Mouse (Mus musculus) heart, embryonic 13.5 days (tissue): ENCODE data around the gene Nusap1. TPM values are rescaled to one million over a fixed set of nuclear protein-coding genes. Genes with fewer than 3 reads are reported as not detected.
"Not testable (repeated sequence)": the region's sequence is repeated elsewhere in the genome, so short reads cannot be mapped to it uniquely, and the experiment has no call there.

Experiments
- ATAC-seq: fragments of 200-750 bp; cut with Nextera tagmentation; 2 replicates; pipeline ENCODE4 v1.8.0; 2017; ENCODE audit warnings: moderate TSS enrichment; ENCODE audit not compliant: insufficient number of reproducible peaks, low FRiP score, low TSS enrichment; ENCODE audit errors: extremely low read depth
- H3K27ac ChIP-seq: fragments of 300-500 bp; sonication (generic); replicated peaks from 2 replicates; pipeline ENCODE4 v1.5.1; 2015; ENCODE audit warnings: moderate library complexity, mild to moderate bottlenecking, inconsistent platforms
- H3K27me3 ChIP-seq: fragments of 300-500 bp; sonication (generic); replicated peaks from 2 replicates; pipeline ENCODE4 v1.6.1; 2015; ENCODE audit warnings: mild to moderate bottlenecking, inconsistent platforms
- H3K36me3 ChIP-seq: fragments of 300-500 bp; sonication (generic); 2 replicates; pipeline ENCODE4 v1.6.1; 2015; ENCODE audit warnings: mild to moderate bottlenecking, inconsistent platforms
- H3K4me1 ChIP-seq: fragments of 300-500 bp; sonication (generic); 2 replicates; pipeline ENCODE4 v1.6.1; 2015; ENCODE audit warnings: inconsistent platforms
- H3K4me2 ChIP-seq: fragments of 300-500 bp; sonication (generic); 2 replicates; pipeline ENCODE4 v1.6.1; 2015; ENCODE audit warnings: inconsistent platforms, mild to moderate bottlenecking, moderate library complexity
- H3K4me3 ChIP-seq: fragments of 300-500 bp; sonication (generic); 2 replicates; pipeline ENCODE4 v1.5.1; 2015; ENCODE audit warnings: moderate library complexity, mild to moderate bottlenecking, inconsistent platforms
- H3K9ac ChIP-seq: fragments of 300-500 bp; sonication (generic); 2 replicates; pipeline ENCODE4 v1.6.1; 2015; ENCODE audit warnings: inconsistent platforms, mild to moderate bottlenecking, moderate library complexity
- H3K9me3 ChIP-seq: fragments of 300-500 bp; sonication (generic); 2 replicates; pipeline ENCODE4 v1.6.1; 2016; ENCODE audit warnings: inconsistent platforms
- WGBS: fragments of 180-500 bp; shearing (Covaris S2); methylation state at CpG from one replicate; pipeline ENCODE4 v1.1.7; 2015; ENCODE audit warnings: mixed read lengths; 5-methylcytosine and 5-hydroxymethylcytosine counted together
- polyA plus RNA-seq: library from polyadenylated mRNA; unstranded; fragments of >200 nt; fragmentation: Nextera tagmentation; extraction: Ambion mirVana; gene quantifications from 2 replicates; pipeline ENCODE4 v1.2.1, GENCODE M21; 2015

The Nusap1 gene
- polyA plus RNA-seq, 1 experiment from 2014 or later = 46.0 TPM

DNA sequence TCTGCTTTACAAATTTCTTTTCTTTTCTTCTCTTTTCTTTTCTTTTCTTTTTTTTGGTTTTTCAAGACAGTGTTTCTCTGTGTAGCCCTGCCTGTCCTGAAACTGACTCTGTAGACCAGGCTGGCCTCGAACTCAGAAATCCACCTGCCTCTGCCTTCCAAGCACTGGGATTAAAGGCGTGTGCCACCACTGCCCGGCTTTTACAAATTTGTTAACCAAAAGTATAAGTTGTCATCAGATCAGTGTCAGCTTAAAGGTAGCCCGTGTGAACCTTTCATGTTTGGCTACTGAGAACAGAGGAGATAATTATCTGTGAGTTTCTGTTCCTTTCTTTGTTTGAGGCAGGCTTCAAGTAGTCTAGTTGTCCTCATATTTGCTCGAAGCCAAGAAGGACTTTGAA, 26.2 kb downstream of the Nusap1 start:
- Histone ChIP-seq H3K4me1 (no peaks in the 10 kb centered on the region), H3K27me3 (no peaks in the 10 kb centered on the region), H3K36me3 (peaks cover 97% of the 10 kb centered on the region), H3K4me2 (no peak overlapping the region), H3K4me3 (no peak overlapping the region), H3K9ac (no peak overlapping the region), H3K27ac (no peak overlapping the region), H3K9me3 (no peaks in the 10 kb centered on the region)
- WGBS = 92% methylated on average over 5 of the region's 5 CpGs
- no peak for ATAC-seq

DNA sequence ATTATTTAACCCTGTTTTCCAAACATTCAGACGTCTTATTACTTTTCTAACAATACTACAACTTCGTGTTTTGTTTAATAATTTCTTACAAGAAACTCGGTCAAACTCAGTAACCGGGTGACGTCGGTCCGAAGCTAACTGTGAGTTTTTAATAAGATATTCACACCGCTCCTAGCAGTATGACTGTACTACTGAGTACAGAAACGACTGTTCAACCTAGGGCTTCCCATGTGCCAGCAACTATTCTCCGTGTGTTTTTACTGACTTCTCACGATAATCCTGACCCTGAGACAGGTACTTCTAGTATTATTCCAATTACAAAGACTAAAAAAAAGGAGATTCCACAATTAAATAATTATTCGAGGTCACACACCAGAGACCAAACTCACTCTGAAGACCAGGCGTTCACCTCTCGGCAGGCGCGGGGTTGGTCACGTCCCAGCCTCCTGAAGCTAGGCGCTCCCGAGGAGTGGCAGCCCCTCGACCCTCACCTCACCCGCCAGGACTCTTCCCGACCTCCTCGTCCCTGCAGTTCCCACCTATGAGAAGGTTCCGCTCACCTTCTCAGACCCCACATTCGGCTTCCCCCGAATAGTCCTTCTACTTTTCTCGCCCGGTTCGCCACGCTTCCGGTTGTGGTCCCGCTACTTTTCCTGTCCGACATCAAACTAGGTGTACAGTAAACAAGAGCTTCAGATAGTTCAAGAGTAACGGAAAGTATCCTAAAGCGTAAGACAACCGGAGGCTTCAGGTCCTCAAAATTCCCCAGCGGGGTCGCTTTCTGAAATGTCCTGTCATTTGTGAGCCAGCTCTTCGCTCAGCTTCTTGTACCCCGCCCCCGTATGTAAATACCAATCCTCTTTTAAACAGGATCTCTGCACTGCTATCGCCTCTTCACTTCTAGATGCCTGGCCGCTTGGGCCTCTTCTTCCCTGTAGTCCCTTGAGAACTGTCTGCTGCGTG, 44.4 kb downstream of the Nusap1 start, which contains the start of gene Ndufaf1:
TSS of gene Ndufaf1 (minus strand) at position 608 of the 963 bp plus-strand sequence.
- no peaks in the 10 kb centered on the region for H3K9me3 ChIP-seq
- peaks cover 12% of the 10 kb centered on the region for H3K4me1 ChIP-seq
- H3K27ac ChIP-seq = peak within 1 kb of the TSS; percentile 56
- H3K4me3 ChIP-seq = peak within 1 kb of the TSS; percentile 87
- peak within 1 kb of the TSS; percentile 85 for H3K4me2 ChIP-seq
- H3K9ac ChIP-seq = peak within 1 kb of the TSS; percentile 93
- peak; percentile 46; the same call in 1 of the 2 replicates for ATAC-seq
- no peaks in the 10 kb centered on the region for H3K27me3 ChIP-seq
- WGBS = 1% methylated on average over 44 of the region's 44 CpGs
- H3K36me3 ChIP-seq = peaks cover 31% of the 10 kb centered on the region

DNA sequence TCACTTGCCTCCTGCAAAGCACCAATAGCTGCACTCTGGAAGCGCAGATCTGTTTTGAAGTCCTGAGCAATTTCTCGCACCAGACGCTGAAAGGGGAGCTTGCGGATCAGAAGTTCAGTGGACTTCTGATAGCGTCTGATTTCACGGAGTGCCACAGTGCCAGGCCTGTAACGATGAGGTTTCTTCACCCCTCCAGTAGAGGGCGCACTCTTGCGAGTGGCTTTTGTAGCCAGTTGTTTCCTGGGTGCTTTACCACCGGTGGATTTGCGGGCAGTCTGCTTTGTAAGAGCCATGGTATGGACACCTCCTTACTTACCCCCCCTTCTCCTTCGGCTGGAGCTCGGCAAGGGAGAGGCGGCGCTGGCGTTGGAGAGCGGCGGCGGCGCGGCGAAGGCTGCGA, 47.6 kb downstream of the Nusap1 start:
- H3K4me3 ChIP-seq, H3K36me3 ChIP-seq, ATAC-seq, H3K9ac ChIP-seq, H3K27ac ChIP-seq, H3K4me2 ChIP-seq, H3K27me3 ChIP-seq, H3K9me3 ChIP-seq: not testable (repeated sequence)
- peaks cover 12% of the 10 kb centered on the region for H3K4me1 ChIP-seq
- 63% methylated on average over 22 of the region's 23 CpGs for WGBS

DNA sequence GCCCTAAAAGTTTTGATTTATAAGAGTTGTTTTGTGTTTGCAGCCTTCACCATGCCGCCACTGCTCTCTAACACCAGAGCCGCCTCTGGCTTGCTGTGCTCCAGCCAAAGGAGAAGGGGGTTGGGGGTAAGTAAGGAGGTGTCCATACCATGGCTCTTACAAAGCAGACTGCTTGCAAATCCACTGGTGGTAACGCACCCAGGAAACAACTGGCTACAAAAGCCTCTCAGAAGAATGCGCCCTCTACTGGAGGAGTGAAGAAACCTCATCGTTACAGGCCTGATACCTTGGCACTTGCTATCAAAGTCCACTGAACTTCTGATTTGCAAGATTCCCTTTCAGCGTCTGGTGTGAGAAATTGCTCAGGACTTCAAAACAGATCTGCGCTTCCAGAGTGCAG, 50.9 kb downstream of the Nusap1 start:
- no peak overlapping the region for H3K4me3 ChIP-seq
- no peaks in the 10 kb centered on the region for H3K36me3 ChIP-seq
- WGBS = 15% methylated on average over 7 of the region's 7 CpGs
- no peak for ATAC-seq
- H3K9me3 ChIP-seq = no peaks in the 10 kb centered on the region
- 0 out of 2 replicates have a peak, but pooled peaks cover 8% of the 10 kb centered on the region for H3K27me3 ChIP-seq
- H3K27ac ChIP-seq = no peak overlapping the region
- H3K4me2 ChIP-seq = no peak overlapping the region
- H3K9ac ChIP-seq = no peak overlapping the region
- peaks cover 4% of the 10 kb centered on the region for H3K4me1 ChIP-seq

DNA sequence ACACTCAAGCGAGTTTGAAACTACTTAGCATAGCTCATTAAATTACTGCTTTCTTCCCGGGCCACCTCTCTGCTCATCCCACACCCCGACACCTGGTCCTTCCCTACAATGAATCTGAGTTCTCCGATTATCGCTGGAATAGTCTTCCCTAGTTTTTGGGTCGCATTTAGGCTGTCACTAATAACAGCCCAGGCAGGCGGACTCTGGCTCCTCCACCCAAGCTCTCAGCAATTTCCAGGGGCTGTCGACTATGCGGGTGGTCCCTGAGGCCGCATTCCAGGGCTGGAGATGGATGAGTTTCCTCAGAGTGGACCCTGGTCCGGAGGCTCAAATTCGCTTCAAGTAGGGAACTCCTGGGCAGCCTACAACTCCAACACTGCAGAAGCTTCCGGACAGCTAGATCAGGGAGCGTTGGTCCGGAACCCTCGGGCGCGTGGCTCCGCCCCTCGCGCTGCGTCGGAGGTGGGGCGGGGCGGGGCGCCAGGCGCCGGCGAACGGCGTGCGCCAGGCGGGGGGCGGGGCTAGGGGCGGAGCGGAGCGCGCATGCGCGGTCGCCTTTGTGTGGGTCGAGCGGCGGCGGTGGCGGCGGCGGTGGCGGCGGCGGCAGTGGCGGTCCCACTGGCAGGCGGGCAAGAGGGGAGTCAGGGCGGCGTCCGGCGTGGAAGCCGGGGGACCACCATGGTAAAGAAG, 56.6 kb downstream of the Nusap1 start, which contains the start of gene Rtf1:
TSS of gene Rtf1 (plus strand) at position 544 of the 690 bp plus-strand sequence.
- H3K27ac ChIP-seq = peak within 1 kb of the TSS; percentile 87
- H3K27me3 ChIP-seq = 0 out of 2 replicates have a peak, but pooled peaks cover 8% of the 10 kb centered on the region
- H3K9me3 ChIP-seq = no peaks in the 10 kb centered on the region
- no peaks in the 10 kb centered on the region for H3K36me3 ChIP-seq
- peak within 1 kb of the TSS; percentile 99 for H3K9ac ChIP-seq
- peak; percentile 95 for ATAC-seq
- H3K4me3 ChIP-seq = peak within 1 kb of the TSS; percentile 99
- peak within 1 kb of the TSS; percentile 94 for H3K4me2 ChIP-seq
- H3K4me1 ChIP-seq = peaks cover 23% of the 10 kb centered on the region
- WGBS = under 1% methylated on average over 57 of the region's 58 CpGs

DNA sequence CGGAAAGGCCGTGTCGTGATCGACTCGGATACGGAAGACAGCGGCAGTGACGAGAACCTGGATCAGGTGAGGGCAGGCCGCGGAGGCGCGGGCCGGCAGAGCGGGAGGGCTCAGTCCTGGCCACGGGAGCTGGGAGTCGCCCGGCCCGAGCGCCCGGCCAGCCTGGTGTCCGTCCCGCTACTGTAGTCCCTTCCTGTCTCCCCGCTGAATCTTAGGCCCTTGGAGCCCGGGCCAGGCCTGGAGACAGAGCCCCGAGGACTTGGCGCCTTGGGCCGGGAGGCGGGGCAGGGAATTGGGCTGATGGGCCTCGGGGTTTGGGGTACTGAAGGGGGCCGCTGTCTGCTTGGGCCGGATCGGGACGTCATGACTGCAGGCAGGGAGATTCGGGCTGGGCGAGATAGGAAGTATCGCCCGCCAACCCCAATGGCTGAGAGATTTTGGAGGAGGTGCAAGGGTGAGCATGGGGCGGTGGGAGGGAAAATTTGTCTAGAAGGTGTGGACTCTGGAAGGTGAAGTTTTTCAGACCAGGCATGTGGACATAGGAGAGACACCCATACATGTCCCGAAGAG, 57.2 kb downstream of the Nusap1 start:
- Histone ChIP-seq H3K36me3 (no peaks in the 10 kb centered on the region), H3K27me3 (0 out of 2 replicates have a peak, but pooled peaks cover 8% of the 10 kb centered on the region), H3K4me1 (peaks cover 25% of the 10 kb centered on the region), H3K4me3 (peak overlapping the region; percentile 99), H3K9ac (peak overlapping the region; percentile 99), H3K27ac (peak overlapping the region; percentile 87), H3K9me3 (no peaks in the 10 kb centered on the region), H3K4me2 (peak overlapping the region; percentile 94)
- WGBS = under 1% methylated on average over 39 of the region's 39 CpGs
- ATAC-seq = peak; percentile 75

DNA sequence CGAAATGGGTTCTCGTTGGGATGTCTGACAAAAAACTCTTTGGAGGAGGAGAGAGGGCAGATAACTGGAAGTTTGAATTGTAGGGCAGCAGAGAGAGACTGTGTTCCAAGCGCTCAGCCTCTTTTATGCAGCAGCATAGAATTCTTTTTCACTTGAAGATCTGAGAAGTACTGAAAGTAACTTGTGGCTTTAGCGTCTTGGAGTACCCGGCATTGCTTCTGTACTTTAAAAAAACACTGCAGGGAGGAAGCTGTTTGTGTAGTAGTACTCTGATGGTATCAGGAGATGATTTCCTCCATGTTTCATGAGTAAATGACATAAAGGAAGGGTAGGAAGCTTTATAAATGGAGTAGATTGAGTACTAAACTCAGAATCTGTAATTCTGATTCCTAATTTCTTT, 57.7 kb downstream of the Nusap1 start:
- peak overlapping the region; percentile 99 for H3K4me3 ChIP-seq
- no peak for ATAC-seq
- H3K36me3 ChIP-seq = 0 out of 2 replicates have a peak, but pooled peaks cover 2% of the 10 kb centered on the region
- WGBS = 5% methylated on average over 5 of the region's 5 CpGs
- H3K27me3 ChIP-seq = 0 out of 2 replicates have a peak, but pooled peaks cover 8% of the 10 kb centered on the region
- peak overlapping the region; percentile 99 for H3K9ac ChIP-seq
- H3K27ac ChIP-seq = peak overlapping the region; percentile 87
- H3K4me1 ChIP-seq = peaks cover 25% of the 10 kb centered on the region
- peak overlapping the region; percentile 94 for H3K4me2 ChIP-seq
- no peaks in the 10 kb centered on the region for H3K9me3 ChIP-seq

DNA sequence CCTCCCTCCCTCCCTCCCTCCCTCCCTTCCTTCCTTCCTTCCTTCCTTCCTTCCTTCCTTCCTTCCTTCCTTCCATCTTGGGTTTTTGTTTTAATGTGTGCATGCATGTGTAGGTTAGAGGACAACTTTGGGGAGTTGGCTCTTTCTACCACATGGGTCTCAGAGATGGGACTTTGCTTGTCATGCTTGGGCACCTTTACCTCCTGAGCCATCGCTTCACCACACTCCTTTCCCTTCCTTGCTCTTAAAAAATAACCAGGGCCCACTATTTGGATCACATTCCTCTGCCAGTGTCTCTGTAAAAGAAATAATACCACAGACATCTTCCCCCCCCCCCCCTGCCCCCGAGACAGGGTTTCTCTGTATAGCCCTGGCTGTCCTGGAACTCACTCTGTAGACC, 65.6 kb downstream of the Nusap1 start:
- no peak overlapping the region for H3K4me3 ChIP-seq
- WGBS = 83% methylated on average over 2 of the region's 2 CpGs
- no peak for ATAC-seq

DNA sequence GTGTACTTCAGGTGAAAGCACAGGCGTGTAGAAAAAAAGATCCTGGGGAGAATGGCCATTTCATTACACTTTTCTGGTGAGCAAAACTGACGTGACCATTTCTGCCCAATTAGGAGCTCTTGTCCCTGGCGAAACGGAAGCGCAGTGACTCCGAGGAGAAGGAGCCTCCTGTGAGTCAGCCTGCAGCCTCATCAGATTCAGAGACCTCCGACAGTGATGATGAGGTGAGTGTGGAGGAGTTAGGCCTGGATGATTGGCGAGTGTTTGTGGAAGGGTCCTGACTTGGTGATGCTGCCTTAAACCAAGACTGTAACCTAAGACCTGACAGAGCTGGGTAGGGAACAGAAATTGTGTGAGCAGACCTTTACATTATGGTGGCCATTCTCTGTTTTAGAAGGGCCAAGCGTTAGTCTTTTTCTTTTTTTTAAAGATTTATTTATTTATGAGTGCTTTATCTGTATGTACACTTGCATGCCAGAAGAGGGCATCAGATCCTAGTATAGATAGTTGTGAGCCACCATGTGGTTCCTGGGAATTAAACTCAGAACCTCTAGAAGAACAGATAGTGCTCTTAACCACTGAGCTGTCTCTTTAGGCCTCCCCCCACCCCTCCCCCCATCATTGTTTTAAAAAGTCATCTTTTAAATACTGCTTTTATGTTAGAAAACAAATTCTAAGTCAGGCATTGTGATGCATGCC, 74.1 kb downstream of the Nusap1 start:
- H3K4me2 ChIP-seq = no peak overlapping the region
- H3K27me3 ChIP-seq = no peaks in the 10 kb centered on the region
- H3K36me3 ChIP-seq = peaks cover 32% of the 10 kb centered on the region
- no peak overlapping the region for H3K9ac ChIP-seq
- 79% methylated on average over 9 of the region's 9 CpGs for WGBS
- peaks cover 13% of the 10 kb centered on the region for H3K4me1 ChIP-seq
- H3K9me3 ChIP-seq = no peaks in the 10 kb centered on the region
- no peak for ATAC-seq
- H3K4me3 ChIP-seq = no peak overlapping the region
- H3K27ac ChIP-seq = no peak overlapping the region

More for the DNA sequence above, 65.6 kb downstream of the Nusap1 start:
- Histone ChIP-seq H3K36me3 (peaks cover 28% of the 10 kb centered on the region), H3K4me2 (no peak overlapping the region), H3K9me3 (no peaks in the 10 kb centered on the region), H3K4me1 (peaks cover 18% of the 10 kb centered on the region), H3K9ac (no peak overlapping the region), H3K27me3 (no peaks in the 10 kb centered on the region), H3K27ac (no peak overlapping the region)

DNA sequence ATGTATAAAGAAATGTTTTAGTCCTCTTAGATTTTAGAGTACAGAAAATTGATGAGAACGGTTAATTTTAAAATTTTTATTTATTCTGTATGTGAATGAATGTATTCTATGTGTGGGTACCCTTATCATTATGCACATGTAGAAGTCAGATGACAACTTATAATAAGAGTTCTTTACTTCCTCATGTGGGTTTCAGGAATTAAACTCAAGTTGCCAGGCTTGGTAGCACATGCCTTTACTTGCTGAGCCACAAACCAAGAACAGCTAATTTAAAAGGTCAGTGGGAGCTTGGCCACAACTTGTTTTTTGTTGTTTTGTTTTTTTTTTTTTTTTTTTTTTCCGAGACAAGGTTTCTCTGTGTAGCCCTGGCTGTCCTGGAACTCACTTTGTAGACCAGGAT, 76.7 kb downstream of the Nusap1 start:
- Histone ChIP-seq H3K27ac (no peak overlapping the region), H3K27me3 (no peaks in the 10 kb centered on the region), H3K36me3 (peaks cover 24% of the 10 kb centered on the region), H3K4me3 (no peak overlapping the region), H3K9me3 (no peaks in the 10 kb centered on the region), H3K9ac (no peak overlapping the region), H3K4me2 (no peak overlapping the region), H3K4me1 (peaks cover 13% of the 10 kb centered on the region)
- 93% methylated on average over 2 of the region's 2 CpGs for WGBS
- no peak for ATAC-seq
